Mouse (Mus musculus): ENCODE measurements at regions not wholly inside any gene's neighbourhood (a gene's known extent, or its start where the extent isn't known, plus 50 kb on each side); places are given as distances from the start of the nearest gene placed in this dataset.

- no peak for DNase-seq (ENCODE audit: low spot score)
Measured at GRCm38 (mm10) chr14:76868131-76868530, 168.4 kb upstream of the Ccdc122 start.

- DNase-seq (ENCODE audit: low spot score) = no peak
Measured at GRCm38 (mm10) chr14:76864664-76865063, 171.9 kb upstream of the Ccdc122 start.

GRCm38 (mm10) chr14:76863035-76863706 lies 173.4 kb upstream of the Ccdc122 start:
- DNase-seq (ENCODE audit: low spot score) = no peak

GRCm38 (mm10) chr14:76858396-76858795 lies 178.2 kb upstream of the Ccdc122 start:
- no peak for DNase-seq (ENCODE audit: low spot score)

GRCm38 (mm10) chr14:76857196-76857773 lies 179.3 kb upstream of the Ccdc122 start:
- no peak for DNase-seq (ENCODE audit: low spot score)

GRCm38 (mm10) chr14:76856591-76856990 lies 180.0 kb upstream of the Ccdc122 start:
- no peak for DNase-seq (ENCODE audit: low spot score)

GRCm38 (mm10) chr14:76854965-76855364 lies 181.6 kb upstream of the Ccdc122 start:
- DNase-seq (ENCODE audit: low spot score) = no peak

- no peak for DNase-seq (ENCODE audit: low spot score)
Measured at GRCm38 (mm10) chr14:76851473-76852214, 184.9 kb upstream of the Ccdc122 start.

- no peak for DNase-seq (ENCODE audit: low spot score)
Measured at GRCm38 (mm10) chr14:76850641-76851040, 185.9 kb upstream of the Ccdc122 start.

- no peak for DNase-seq (ENCODE audit: low spot score)
Measured at GRCm38 (mm10) chr14:76850051-76850450, 186.5 kb upstream of the Ccdc122 start.

GRCm38 (mm10) chr14:76849636-76850035 lies 186.9 kb upstream of the Ccdc122 start:
- DNase-seq (ENCODE audit: low spot score) = no peak

GRCm38 (mm10) chr14:76849071-76849470 lies 187.5 kb upstream of the Ccdc122 start:
- no peak for DNase-seq (ENCODE audit: low spot score)

- DNase-seq (ENCODE audit: low spot score) = no peak
Measured at GRCm38 (mm10) chr14:76845706-76846105, 190.9 kb upstream of the Ccdc122 start.

GRCm38 (mm10) chr14:76844717-76845116 lies 191.9 kb upstream of the Ccdc122 start:
- DNase-seq (ENCODE audit: low spot score) = no peak

- no peak for DNase-seq (ENCODE audit: low spot score)
Measured at GRCm38 (mm10) chr14:76837583-76838220, 198.9 kb upstream of the Ccdc122 start.

GRCm38 (mm10) chr14:76836926-76837516 lies 199.6 kb upstream of the Ccdc122 start:
- no peak for DNase-seq (ENCODE audit: low spot score)

GRCm38 (mm10) chr14:76836271-76836670 lies 200.3 kb upstream of the Ccdc122 start:
- no peak for DNase-seq (ENCODE audit: low spot score)

GRCm38 (mm10) chr14:76834084-76834483 lies 202.5 kb upstream of the Ccdc122 start:
- no peak for DNase-seq (ENCODE audit: low spot score)

GRCm38 (mm10) chr14:76829161-76829510 lies 207.4 kb upstream of the Ccdc122 start:
- DNase-seq (ENCODE audit: low spot score) = no peak

- DNase-seq (ENCODE audit: low spot score) = no peak
Measured at GRCm38 (mm10) chr14:76828453-76829160, 208.0 kb upstream of the Ccdc122 start.

GRCm38 (mm10) chr14:76824066-76824465 lies 212.5 kb upstream of the Ccdc122 start:
- DNase-seq (ENCODE audit: low spot score) = no peak
